Mouse (Mus musculus) hindbrain, embryonic 15.5 days (tissue): ENCODE data around the gene Tcl1b5. TPM values are rescaled to one million over a fixed set of nuclear protein-coding genes. Genes with fewer than 3 reads are reported as not detected.

Source experiments
- ATAC-seq: fragments of 200-750 bp; cut with Nextera tagmentation; 2 replicates; pipeline ENCODE4 v1.8.0; 2017; ENCODE audit warnings: low read depth, moderate number of reproducible peaks, moderate TSS enrichment; ENCODE audit not compliant: low FRiP score
- H3K27ac ChIP-seq: fragments of 300-500 bp; sonication (generic); replicated peaks from 2 replicates; pipeline ENCODE4 v1.5.1; 2015; ENCODE audit warnings: mild to moderate bottlenecking, inconsistent platforms
- H3K27me3 ChIP-seq: fragments of 300-500 bp; sonication (generic); 2 replicates; pipeline ENCODE4 v1.6.1; 2015; ENCODE audit warnings: control low read depth, inconsistent platforms
- H3K36me3 ChIP-seq: fragments of 300-500 bp; sonication (generic); 2 replicates; pipeline ENCODE4 v1.6.1; 2015; ENCODE audit warnings: control low read depth, inconsistent platforms
- H3K4me1 ChIP-seq: fragments of 300-500 bp; sonication (generic); replicated peaks from 2 replicates; pipeline ENCODE4 v1.6.1; 2015; ENCODE audit warnings: control low read depth, inconsistent platforms
- H3K4me2 ChIP-seq: fragments of 300-500 bp; sonication (generic); 2 replicates; pipeline ENCODE4 v1.6.1; 2015; ENCODE audit warnings: moderate library complexity, mild to moderate bottlenecking, inconsistent platforms
- H3K4me3 ChIP-seq: fragments of 300-500 bp; sonication (generic); 2 replicates; pipeline ENCODE4 v1.5.1; 2015; ENCODE audit warnings: mild to moderate bottlenecking, inconsistent platforms
- H3K9ac ChIP-seq: fragments of 300-500 bp; sonication (generic); 2 replicates; pipeline ENCODE4 v1.6.1; 2015; ENCODE audit warnings: inconsistent platforms
- H3K9me3 ChIP-seq: fragments of 300-500 bp; sonication (generic); 2 replicates; pipeline ENCODE4 v1.6.1; 2016; ENCODE audit warnings: control low read depth, inconsistent platforms
- WGBS: fragments of 180-500 bp; shearing (Covaris S2); methylation state at CpG from one replicate; pipeline ENCODE4 v1.1.7; 2015; 5-methylcytosine and 5-hydroxymethylcytosine counted together
- polyA plus RNA-seq: library from polyadenylated mRNA; unstranded; fragments of >200 nt; fragmentation: Nextera tagmentation; extraction: Ambion mirVana; gene quantifications from 2 replicates; pipeline ENCODE4 v1.2.1, GENCODE M21; 2015

Gene Tcl1b5
- polyA plus RNA-seq, 1 experiment from 2014 or later: not detected

- no peak within 1 kb of the TSS for H3K9ac ChIP-seq
- WGBS: 94% methylated on average over 22 of the region's 22 CpGs
- no peaks in the 10 kb centered on the region for H3K36me3 ChIP-seq
- no peak within 1 kb of the TSS for H3K4me2 ChIP-seq
- H3K4me3 ChIP-seq: no peak within 1 kb of the TSS
- no peaks in the 10 kb centered on the region for H3K4me1 ChIP-seq
- ATAC-seq: no peak
- H3K9me3 ChIP-seq: no peaks in the 10 kb centered on the region
- no peaks in the 10 kb centered on the region for H3K27me3 ChIP-seq
- H3K27ac ChIP-seq: no peak within 1 kb of the TSS
Observed at GRCm38 (mm10) chr12:105222601-105223319, 46.6 kb downstream of the Tcl1b5 start, which contains the start of gene Tcl1. TSS of gene Tcl1 (minus strand) at chr12:105222793.

- Histone ChIP-seq H3K9ac (no peak overlapping the region), H3K27me3 (no peaks in the 10 kb centered on the region), H3K4me3 (no peak overlapping the region), H3K36me3 (no peaks in the 10 kb centered on the region), H3K27ac (no peak overlapping the region), H3K4me1 (no peaks in the 10 kb centered on the region), H3K4me2 (no peak overlapping the region), H3K9me3 (no peaks in the 10 kb centered on the region)
- ATAC-seq: no peak
- WGBS: 40% methylated on average over 16 of the region's 16 CpGs
Observed at GRCm38 (mm10) chr12:105224621-105225320, 48.6 kb downstream of the Tcl1b5 start.

Other genes starting within 250 kb of the Tcl1b5 start
- 0.36 and 0.43 TPM in 2 replicates for gene Syne3, start 166.5 kb upstream of the Tcl1b5 start, polyA plus RNA-seq
- gene Glrx5, start 143.7 kb upstream of the Tcl1b5 start, polyA plus RNA-seq: 164 and 169 TPM in 2 replicates
- gene Tcl1b2, start 30.3 kb upstream of the Tcl1b5 start, polyA plus RNA-seq: not detected in 2 replicates
- gene Tcl1b1, start 16.7 kb upstream of the Tcl1b5 start, polyA plus RNA-seq: not detected in 2 replicates
- not detected in 2 replicates for gene Tcl1b3, start 14.7 kb downstream of the Tcl1b5 start, polyA plus RNA-seq
- gene Tcl1b4, start 25.6 kb downstream of the Tcl1b5 start, polyA plus RNA-seq: not detected in 2 replicates
- not detected in 2 replicates for gene Tcl1, start 46.4 kb downstream of the Tcl1b5 start, polyA plus RNA-seq
- gene Tunar, start 157.5 kb downstream of the Tcl1b5 start, polyA plus RNA-seq: 20.4 and 24.5 TPM in 2 replicates